ENCODE assay signal across 20 mouse cellular contexts in genomic region chr3:106515016-106515415, GRCm38 (mm10).
"Had no signal": no experiment of that assay in that cellular context is flagged by ENCODE, and none has a peak within 500 bp of the region (broad histone marks: within the 10 kb centered on the region; RNA-seq: fewer than 3 reads in every experiment).

No protein-coding gene starts in this region.

- H3K4me2 ChIP-seq: limb, embryonic 13.5 days; lung, embryonic 14.5 days; midbrain, embryonic 11.5 days; midbrain, embryonic 15.5 days; neural tube, embryonic 13.5 days had no signal

- H3K36me3 ChIP-seq: limb, embryonic 13.5 days; midbrain, embryonic 15.5 days; neural tube, embryonic 13.5 days had no signal

- H3K4me3 ChIP-seq: limb, embryonic 13.5 days; megakaryocyte, embryonic 14.5 days; midbrain, embryonic 15.5 days; neural tube, embryonic 13.5 days had no signal

- H3K9ac ChIP-seq: limb, embryonic 13.5 days; lung, embryonic 14.5 days; midbrain, embryonic 15.5 days; neural tube, embryonic 13.5 days had no signal

- H3K4me1 ChIP-seq: limb, embryonic 13.5 days; midbrain, embryonic 15.5 days; neural tube, embryonic 13.5 days had no signal

- DNase-seq: kidney, adult 11 months; kidney, adult 9 months; kidney, postnatal 36 days; layer of hippocampus, adult 9-11 months; layer of hippocampus, postnatal 36 days; lung, embryonic 14.5 days; lung, postnatal 14 days; retina, postnatal 1 day; right cerebral cortex, postnatal 4 days; spleen, adult 18-20 months; thymus, adult 2 months; thymus, postnatal 25 days had no signal

- H3K27me3 ChIP-seq: limb, embryonic 13.5 days; megakaryocyte, embryonic 14.5 days; midbrain, embryonic 15.5 days; neural tube, embryonic 13.5 days had no signal

- H3K9me3 ChIP-seq: limb, embryonic 13.5 days; megakaryocyte, embryonic 14.5 days; midbrain, embryonic 15.5 days; neural tube, embryonic 13.5 days had no signal

- H3K27ac ChIP-seq: kidney, postnatal 0 days; limb, embryonic 13.5 days; macrophage; midbrain, embryonic 15.5 days; neural tube, embryonic 13.5 days had no signal

- ATAC-seq: hindbrain, embryonic 16.5 days; midbrain, embryonic 15.5 days had no signal
